Mouse (Mus musculus): ENCODE measurements around the gene Itgax. TPM values are rescaled to one million over a fixed set of nuclear protein-coding genes. Genes with fewer than 3 reads are reported as not detected.

Itgax gene
- polyA plus RNA-seq, 1 experiment from 2014 or later, result 0.24 TPM

GRCm38 (mm10) chr7:128114371-128115105 is 14.8 kb upstream of the Itgax start:
- Histone ChIP-seq H3K27me3 (ENCODE audit: control insufficient read depth, insufficient read depth, low read depth, low read length) (no peaks in the 10 kb centered on the region), H3K4me3 (ENCODE audit: low read depth, low read length) (no peak overlapping the region), H3K27ac (ENCODE audit: low read length) (no peak overlapping the region), H3K4me2 (ENCODE audit: low read depth, low read length) (no peak overlapping the region), H3K9ac (ENCODE audit: low read depth, low read length) (no peak overlapping the region), H3K9me3 (replicated peaks; ENCODE audit: control insufficient read depth, low read length) (no peaks in the 10 kb centered on the region), H3K36me3 (ENCODE audit: control insufficient read depth, insufficient read depth) (no peaks in the 10 kb centered on the region), H3K4me1 (ENCODE audit: control insufficient read depth, low read depth, low read length) (no peaks in the 10 kb centered on the region)
- no peak for ATAC-seq (ENCODE audit: low read depth)
- 83% methylated on average over 11 of the region's 11 CpGs for WGBS (ENCODE audit: insufficient replicate concordance)

DNA sequence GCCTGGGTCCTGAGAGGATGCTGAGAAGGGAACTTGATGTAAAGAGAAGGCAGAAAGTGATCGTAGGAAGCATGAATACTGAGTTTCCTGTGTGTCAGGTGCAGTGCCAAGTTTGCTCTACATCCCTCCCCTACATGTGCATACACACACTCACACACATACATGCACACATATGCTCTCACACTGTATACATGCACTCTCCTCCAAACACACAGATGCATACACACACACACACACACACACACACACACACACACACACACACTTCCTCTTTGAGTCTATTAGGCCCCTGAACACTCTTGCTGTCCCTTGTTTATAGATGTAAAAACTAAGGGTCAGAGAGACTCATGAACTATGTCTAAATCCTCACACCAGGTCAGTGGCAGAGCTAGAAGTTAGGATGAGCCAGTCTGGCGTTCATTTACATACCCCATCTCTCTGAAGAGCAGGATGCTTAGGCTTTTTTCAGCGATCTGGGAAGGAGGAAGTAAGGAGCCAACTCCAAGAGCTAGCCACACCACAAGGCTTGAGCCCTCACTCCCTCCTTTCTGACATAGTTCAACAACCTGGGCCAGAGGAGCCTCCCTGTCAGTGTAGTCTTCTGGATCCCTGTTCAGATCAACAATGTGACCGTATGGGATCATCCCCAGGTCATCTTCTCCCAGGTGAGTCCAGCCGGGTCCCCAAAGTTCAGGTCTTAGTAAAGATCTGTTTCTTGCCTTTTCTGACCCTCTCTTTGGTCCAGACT is 14.0 kb upstream of the Itgax start:
- H3K4me1 ChIP-seq (ENCODE audit: control insufficient read depth, low read depth, low read length), result no peaks in the 10 kb centered on the region
- ATAC-seq (ENCODE audit: low read depth), result no peak
- H3K4me2 ChIP-seq (ENCODE audit: low read depth, low read length), result no peak overlapping the region
- H3K9me3 ChIP-seq (replicated peaks; ENCODE audit: control insufficient read depth, low read length), result no peaks in the 10 kb centered on the region
- H3K4me3 ChIP-seq (ENCODE audit: low read depth, low read length), result no peak overlapping the region
- 32% methylated on average over 5 of the region's 5 CpGs for whole genome bisulfite sequencing (ENCODE audit: insufficient replicate concordance)
- no peak overlapping the region for H3K27ac ChIP-seq (ENCODE audit: low read length)
- no peak overlapping the region for H3K9ac ChIP-seq (ENCODE audit: low read depth, low read length)
- H3K36me3 ChIP-seq (ENCODE audit: control insufficient read depth, insufficient read depth), result no peaks in the 10 kb centered on the region
- H3K27me3 ChIP-seq (ENCODE audit: control insufficient read depth, insufficient read depth, low read depth, low read length), result no peaks in the 10 kb centered on the region

DNA sequence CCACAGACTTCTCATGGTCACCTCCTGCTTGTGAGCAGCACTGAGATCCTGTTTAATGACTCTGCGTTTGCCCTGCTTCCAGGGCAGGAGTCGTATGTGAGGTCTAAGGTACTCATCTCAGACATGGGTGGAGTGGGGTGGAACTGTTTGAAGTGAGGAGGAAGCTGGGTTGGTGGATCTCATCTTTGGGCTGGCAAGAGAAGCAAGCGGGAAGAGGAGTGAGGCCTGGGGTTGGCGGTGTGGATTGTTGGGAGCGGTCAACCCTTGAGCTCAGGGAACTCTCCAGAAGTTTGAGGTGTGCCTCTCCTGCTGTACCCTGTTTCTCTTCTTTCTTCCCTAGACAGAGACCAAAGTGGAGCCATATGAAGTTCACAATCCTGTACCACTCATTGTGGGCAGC is 13.0 kb upstream of the Itgax start:
- H3K9me3 ChIP-seq (replicated peaks; ENCODE audit: control insufficient read depth, low read length), result no peaks in the 10 kb centered on the region
- 76% methylated on average over 5 of the region's 5 CpGs for WGBS (ENCODE audit: insufficient replicate concordance)
- no peak overlapping the region for H3K4me2 ChIP-seq (ENCODE audit: low read depth, low read length)
- H3K4me3 ChIP-seq (ENCODE audit: low read depth, low read length), result no peak overlapping the region
- no peak for ATAC-seq (ENCODE audit: low read depth)
- H3K27ac ChIP-seq (ENCODE audit: low read length), result no peak overlapping the region
- no peaks in the 10 kb centered on the region for H3K36me3 ChIP-seq (ENCODE audit: control insufficient read depth, insufficient read depth)
- H3K27me3 ChIP-seq (ENCODE audit: control insufficient read depth, insufficient read depth, low read depth, low read length), result no peaks in the 10 kb centered on the region
- H3K4me1 ChIP-seq (ENCODE audit: control insufficient read depth, low read depth, low read length), result no peaks in the 10 kb centered on the region
- H3K9ac ChIP-seq (ENCODE audit: low read depth, low read length), result no peak overlapping the region

GRCm38 (mm10) chr7:128119726-128120490 is 9.4 kb upstream of the Itgax start:
- 68% methylated on average over 6 of the region's 6 CpGs for WGBS (ENCODE audit: insufficient replicate concordance)
- ATAC-seq (ENCODE audit: low read depth), result no peak

GRCm38 (mm10) chr7:128132148-128132547 is 2.8 kb downstream of the Itgax start:
- Histone ChIP-seq H3K27me3 (ENCODE audit: control insufficient read depth, insufficient read depth, low read depth, low read length) (no peaks in the 10 kb centered on the region), H3K9ac (ENCODE audit: low read depth, low read length) (no peak overlapping the region)

More at GRCm38 (mm10) chr7:128119726-128120490, 9.4 kb upstream of the Itgax start:
- Histone ChIP-seq H3K36me3 (ENCODE audit: control insufficient read depth, insufficient read depth) (no peaks in the 10 kb centered on the region), H3K27ac (ENCODE audit: low read length) (no peak overlapping the region), H3K4me2 (ENCODE audit: low read depth, low read length) (no peak overlapping the region), H3K27me3 (ENCODE audit: control insufficient read depth, insufficient read depth, low read depth, low read length) (no peaks in the 10 kb centered on the region), H3K9me3 (replicated peaks; ENCODE audit: control insufficient read depth, low read length) (no peaks in the 10 kb centered on the region), H3K4me3 (ENCODE audit: low read depth, low read length) (no peak overlapping the region), H3K9ac (ENCODE audit: low read depth, low read length) (no peak overlapping the region), H3K4me1 (ENCODE audit: control insufficient read depth, low read depth, low read length) (no peaks in the 10 kb centered on the region)

DNA sequence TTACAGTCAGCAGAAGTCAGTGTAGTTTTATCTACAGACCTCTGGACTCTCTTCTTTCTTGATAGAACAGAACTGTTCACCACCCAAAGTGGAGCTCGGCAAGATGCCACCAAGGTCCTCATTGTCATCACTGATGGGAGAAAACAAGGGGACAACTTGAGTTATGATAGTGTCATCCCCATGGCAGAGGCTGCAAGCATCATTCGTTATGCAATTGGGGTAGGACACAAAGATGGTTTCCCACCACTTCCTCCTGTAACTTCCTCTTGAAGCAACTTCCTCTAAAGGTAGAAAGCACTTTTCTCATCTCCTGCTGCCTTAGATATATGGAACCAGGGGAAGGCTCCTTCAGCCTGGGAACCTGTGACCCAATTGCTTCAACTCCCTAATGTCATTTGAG is 4.2 kb downstream of the Itgax start:
- no peaks in the 10 kb centered on the region for H3K27me3 ChIP-seq (ENCODE audit: control insufficient read depth, insufficient read depth, low read depth, low read length)
- no peak overlapping the region for H3K27ac ChIP-seq (ENCODE audit: low read length)
- no peaks in the 10 kb centered on the region for H3K36me3 ChIP-seq (ENCODE audit: control insufficient read depth, insufficient read depth)
- no peaks in the 10 kb centered on the region for H3K4me1 ChIP-seq (ENCODE audit: control insufficient read depth, low read depth, low read length)
- ATAC-seq (ENCODE audit: low read depth), result no peak
- H3K4me2 ChIP-seq (ENCODE audit: low read depth, low read length), result no peak overlapping the region
- H3K9me3 ChIP-seq (replicated peaks; ENCODE audit: control insufficient read depth, low read length), result no peaks in the 10 kb centered on the region
- H3K4me3 ChIP-seq (ENCODE audit: low read depth, low read length), result no peak overlapping the region
- H3K9ac ChIP-seq (ENCODE audit: low read depth, low read length), result no peak overlapping the region
- 18% methylated on average over 2 of the region's 2 CpGs for WGBS (ENCODE audit: insufficient replicate concordance)

More at GRCm38 (mm10) chr7:128132148-128132547, 2.8 kb downstream of the Itgax start:
- Histone ChIP-seq H3K4me3 (ENCODE audit: low read depth, low read length) (no peak overlapping the region), H3K36me3 (ENCODE audit: control insufficient read depth, insufficient read depth) (no peaks in the 10 kb centered on the region), H3K27ac (ENCODE audit: low read length) (no peak overlapping the region), H3K4me2 (ENCODE audit: low read depth, low read length) (no peak overlapping the region), H3K9me3 (replicated peaks; ENCODE audit: control insufficient read depth, low read length) (no peaks in the 10 kb centered on the region), H3K4me1 (ENCODE audit: control insufficient read depth, low read depth, low read length) (no peaks in the 10 kb centered on the region)
- no peak for ATAC-seq (ENCODE audit: low read depth)
- 21% methylated on average over 5 of the region's 5 CpGs for WGBS (ENCODE audit: insufficient replicate concordance)

- Histone ChIP-seq H3K27me3 (ENCODE audit: control insufficient read depth, insufficient read depth, low read depth, low read length) (no peaks in the 10 kb centered on the region), H3K4me3 (ENCODE audit: low read depth, low read length) (no peak overlapping the region), H3K36me3 (ENCODE audit: control insufficient read depth, insufficient read depth) (no peaks in the 10 kb centered on the region), H3K27ac (ENCODE audit: low read length) (no peak overlapping the region), H3K4me1 (ENCODE audit: control insufficient read depth, low read depth, low read length) (no peaks in the 10 kb centered on the region), H3K9me3 (replicated peaks; ENCODE audit: control insufficient read depth, low read length) (no peaks in the 10 kb centered on the region), H3K4me2 (ENCODE audit: low read depth, low read length) (no peak overlapping the region), H3K9ac (ENCODE audit: low read depth, low read length) (no peak overlapping the region)
- no peak for ATAC-seq (ENCODE audit: low read depth)
- 44% methylated on average over 4 of the region's 4 CpGs for WGBS (ENCODE audit: insufficient replicate concordance)
Observed at GRCm38 (mm10) chr7:128136927-128137326, 7.6 kb downstream of the Itgax start.

GRCm38 (mm10) chr7:128139611-128140010 is 10.3 kb downstream of the Itgax start:
- 64% methylated on average over 6 of the region's 6 CpGs for WGBS (ENCODE audit: insufficient replicate concordance)
- no peaks in the 10 kb centered on the region for H3K36me3 ChIP-seq (ENCODE audit: control insufficient read depth, insufficient read depth)
- H3K4me1 ChIP-seq (ENCODE audit: control insufficient read depth, low read depth, low read length), result no peaks in the 10 kb centered on the region
- H3K27me3 ChIP-seq (ENCODE audit: control insufficient read depth, insufficient read depth, low read depth, low read length), result no peaks in the 10 kb centered on the region
- ATAC-seq (ENCODE audit: low read depth), result no peak
- no peak overlapping the region for H3K9ac ChIP-seq (ENCODE audit: low read depth, low read length)
- no peak overlapping the region for H3K27ac ChIP-seq (ENCODE audit: low read length)
- H3K4me3 ChIP-seq (ENCODE audit: low read depth, low read length), result no peak overlapping the region
- H3K9me3 ChIP-seq (replicated peaks; ENCODE audit: control insufficient read depth, low read length), result no peaks in the 10 kb centered on the region
- no peak overlapping the region for H3K4me2 ChIP-seq (ENCODE audit: low read depth, low read length)

Data from liver, embryonic 16.5 days (tissue).